In the genomic region with DNA sequence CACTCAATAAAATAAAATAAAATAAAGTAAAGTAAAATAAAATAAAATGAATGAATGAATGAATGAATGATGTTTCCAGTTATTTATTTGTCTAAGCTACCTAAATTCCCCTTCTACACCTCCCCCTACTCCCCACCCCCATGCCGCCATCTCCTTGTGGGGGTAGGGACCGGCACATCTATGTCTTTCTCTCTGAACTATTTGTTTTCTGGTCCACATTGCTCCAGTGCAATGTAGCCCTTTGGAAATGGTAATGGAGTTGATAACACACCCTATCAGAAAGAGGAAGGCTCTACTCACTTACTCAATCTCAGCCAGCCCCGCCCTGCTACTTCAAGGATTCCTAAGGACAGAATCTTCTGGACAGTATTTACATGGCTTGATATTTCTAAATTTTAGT, we compare ENCODE assay signal across 9 mouse cellular contexts. TPM values are rescaled to one million over a fixed set of nuclear protein-coding genes. Genes with fewer than 3 reads are reported as not detected.
A peak's percentile ranks its signal among the peaks of the same experiment; 100 is the strongest.
DNase-seq lines count a peak whose midpoint lies in the region; ATAC-seq and TF ChIP-seq lines count a peak whose summit lies in the region.
"Had no signal": no experiment of that assay in that cellular context is flagged by ENCODE, and none has a peak within 500 bp of the region (broad histone marks: within the 10 kb centered on the region; RNA-seq: fewer than 3 reads in every experiment).

No protein-coding gene starts in this region.

- dilution Hi-C loops in CH12.LX (cut with MboI; ENCODE audit: extremely low pct_ligation_motif_present, extremely low pct_unique_long_range_greater_than_20kb, low sequenced_read_pairs), result no loop called here

- H3K4me1 ChIP-seq in kidney, postnatal 0 days (replicated peaks; ENCODE audit: insufficient read depth, low read length), result no peaks in the 10 kb centered on the region
- no peaks in the 10 kb centered on the region for H3K4me1 ChIP-seq in CH12.LX (ENCODE audit: control insufficient read depth in 1 of 2, insufficient read depth in 2 of 2)
- no peaks in the 10 kb centered on the region for H3K4me1 ChIP-seq in liver, adult 2 months (ENCODE audit: control insufficient read depth, insufficient read depth, low read length)

- DNase-seq in kidney, postnatal 0 days (ENCODE audit: low spot score), result peak; percentile 47
- DNase-seq in kidney, adult 8-10 months, result no peak
- DNase-seq in CH12.LX (ENCODE audit: extremely low read depth), result peak; percentile 62
- DNase-seq in adrenal gland, postnatal 25 days, result peak; percentile 21
- DNase-seq in forelimb bud, embryonic 11.5 days (ENCODE audit: low read depth, low spot score), result peak; percentile 74
- peak; percentile 38 for DNase-seq in liver, adult 2 months (ENCODE audit: extremely low read depth, low read depth, low spot score)
- peak; percentile 44 for DNase-seq in skeletal muscle tissue, adult 2 months (ENCODE audit: low read depth, low spot score)
- DNase-seq in T-cell, adult 2 months (ENCODE audit: low spot score), result no peak

- H3K27me3 ChIP-seq in kidney, postnatal 0 days (ENCODE audit: insufficient read depth, low read length), result no peaks in the 10 kb centered on the region
- H3K27me3 ChIP-seq in CH12.LX (replicated peaks), result no peaks in the 10 kb centered on the region
- no peaks in the 10 kb centered on the region for H3K27me3 ChIP-seq in liver, adult 2 months (ENCODE audit: control insufficient read depth, insufficient read depth, low read length)

- no peak overlapping the region for H3K9ac ChIP-seq in kidney, postnatal 0 days (ENCODE audit: low read depth, low read length)
- no peak overlapping the region for H3K9ac ChIP-seq in CH12.LX (ENCODE audit: insufficient read depth, low read depth)
- H3K9ac ChIP-seq in liver, adult 2 months (ENCODE audit: low read depth, low read length), result no peak overlapping the region

- no peaks in the 10 kb centered on the region for H3K9me3 ChIP-seq in kidney, postnatal 0 days (replicated peaks; ENCODE audit: low read length)
- H3K9me3 ChIP-seq in CH12.LX (replicated peaks; ENCODE audit: low read length), result no peaks in the 10 kb centered on the region

- in situ Hi-C loops in CH12.LX (cut with MboI; ENCODE audit: low pct_ligation_motif_present, low pct_unique_long_range_greater_than_20kb, low sequenced_read_pairs), result no loop called here

- no peak overlapping the region for H3K4me3 ChIP-seq in kidney, postnatal 0 days (replicated peaks; ENCODE audit: low read depth, low read length)
- no peak overlapping the region for H3K4me3 ChIP-seq in CH12.LX (replicated peaks in 1 of 3; ENCODE audit: low read depth in 2 of 3, low read length in 2 of 3, poor library complexity in 1 of 3)
- no peak overlapping the region for H3K4me3 ChIP-seq in liver, adult 2 months (ENCODE audit: insufficient read depth, low read depth, low read length)
- H3K4me3 ChIP-seq: erythroblast, embryonic 14.5 days had no signal

- no peaks in the 10 kb centered on the region for H3K36me3 ChIP-seq in kidney, postnatal 0 days (ENCODE audit: insufficient read depth, low read length)
- H3K36me3 ChIP-seq in CH12.LX (replicated peaks in 1 of 2; ENCODE audit: control insufficient read depth in 1 of 2, insufficient read depth in 1 of 2, low read length in 1 of 2), result no peaks in the 10 kb centered on the region
- H3K36me3 ChIP-seq in liver, adult 2 months (ENCODE audit: control insufficient read depth, insufficient read depth, low read length), result no peaks in the 10 kb centered on the region

- peak; percentile 91 for ATAC-seq in kidney, postnatal 0 days (replicated peaks; ENCODE audit: low FRiP score, low read depth)

- 51% methylated on average over 3 of the region's 3 CpGs for WGBS in kidney, postnatal 0 days
- 57% methylated on average over 3 of the region's 3 CpGs for WGBS in liver, adult 2 months

- TF ChIP-seq EP300 in CH12.LX (IDR thresholded peaks at IDR 0.05; ENCODE audit: low read length), result no peak

- H3K4me2 ChIP-seq in kidney, postnatal 0 days (ENCODE audit: low read length), result no peak overlapping the region
- no peak overlapping the region for H3K4me2 ChIP-seq in CH12.LX (ENCODE audit: insufficient read depth, low read depth, poor library complexity, severe bottlenecking)

- H3K27ac ChIP-seq in kidney, postnatal 0 days, result no peak overlapping the region
- H3K27ac ChIP-seq in CH12.LX (ENCODE audit: insufficient read depth, low read depth), result no peak overlapping the region
- H3K27ac ChIP-seq in liver, adult 2 months (replicated peaks; ENCODE audit: insufficient read depth, low read depth, low read length), result no peak overlapping the region

- TF ChIP-seq RAD21 in CH12.LX (IDR thresholded peaks at IDR 0.05; ENCODE audit: low read depth, low read length), result no peak

- TF ChIP-seq CTCF in kidney, postnatal 0 days (IDR thresholded peaks at IDR 0.05; ENCODE audit: low read depth), result no peak
- no peak for TF ChIP-seq CTCF in CH12.LX (conservative IDR thresholded peaks at IDR 0.05 in 1 of 2, IDR thresholded peaks at IDR 0.05 in 1 of 2; ENCODE audit: low read depth in 2 of 2, low read length in 2 of 2)
- TF ChIP-seq CTCF in liver, adult 2 months (IDR thresholded peaks at IDR 0.05; ENCODE audit: low read depth, low read length), result no peak

- no peak for TF ChIP-seq POLR2A in CH12.LX (IDR thresholded peaks at IDR 0.05; ENCODE audit: low read depth, low read length)
- no peak for TF ChIP-seq POLR2A in liver, adult 2 months (IDR thresholded peaks at IDR 0.05; ENCODE audit: extremely low read depth, insufficient read depth, low read length)

- H3K79me2 ChIP-seq in CH12.LX (replicated peaks; ENCODE audit: control insufficient read depth, extremely low read depth, insufficient read depth, poor library complexity, severe bottlenecking), result no peaks in the 10 kb centered on the region
- H3K79me2 ChIP-seq in liver, adult 2 months (ENCODE audit: control insufficient read depth, insufficient read depth, low read length), result no peaks in the 10 kb centered on the region

TF ChIP-seq in CH12.LX, 34 proteins besides CTCF, POLR2A, EP300 and RAD21:
- no peak for TF ChIP-seq POLR2AphosphoS2 (IDR thresholded peaks at IDR 0.05; ENCODE audit: low read depth, low read length)

RNA-seq across cellular contexts. Expression of gene Polr3k, which starts 54.4 kb away (rescaled TPM):
- polyA plus RNA-seq in kidney, postnatal 0 days (2015; fragmentation: Nextera tagmentation; extraction: Ambion mirVana), result 55.4 and 58.2 TPM in 2 replicates
- total RNA-seq in CH12.LX (2012; rRNA removed), result 38.3 and 39.4 TPM in 2 replicates
- 50.7 and 55.9 TPM in 2 replicates for total RNA-seq in CH12.LX (2014; rRNA removed)
- 28.5 and 30.5 TPM in 2 replicates for polyA plus RNA-seq in CH12.LX (2012; ENCODE audit: insufficient read length, low read depth)
- 16.0 and 19.8 TPM in 2 replicates for total RNA-seq in adrenal gland, postnatal 25 days (2021)
- total RNA-seq in liver, adult 2 months (2014; rRNA removed), result 11.7 and 14.0 TPM in 2 replicates
- 2.9 and 3.8 TPM in 2 replicates for polyA plus RNA-seq in liver, adult 2 months (2012; rRNA removed)

Comparison
In these comparisons a context has a peak if more than half of its experiments do, and no peak if none do; other contexts are left out.
1. DNase-seq: peak in kidney, postnatal 0 days (single experiment), CH12.LX (single experiment), adrenal gland, postnatal 25 days (single experiment), forelimb bud, embryonic 11.5 days (single experiment), liver, adult 2 months (single experiment) and skeletal muscle tissue, adult 2 months (single experiment); none in kidney, adult 8-10 months (0 of 2) and T-cell, adult 2 months (single experiment).